Mouse (Mus musculus) thymus, adult 2 months (tissue): ENCODE measurements around the gene Wdr11.

Experiments
- CTCF ChIP-seq: fragments of 200-500 bp; IDR thresholded peaks from 2 replicates; pipeline ENCODE4 v1.5.1; 2012; ENCODE audit warnings: mild to moderate bottlenecking, control low read depth, low read length, moderate library complexity, borderline replicate concordance; ENCODE audit not compliant: control insufficient read depth, poor library complexity, insufficient read depth; ENCODE audit errors: extremely low read depth
- POLR2A ChIP-seq: fragments of 200-500 bp; IDR thresholded peaks from 2 replicates; pipeline ENCODE4 v1.6.1; 2012; ENCODE audit warnings: mild to moderate bottlenecking, low read length, control low read depth, moderate library complexity; ENCODE audit not compliant: control insufficient read depth, poor library complexity, insufficient read depth; ENCODE audit errors: extremely low read depth

DNA sequence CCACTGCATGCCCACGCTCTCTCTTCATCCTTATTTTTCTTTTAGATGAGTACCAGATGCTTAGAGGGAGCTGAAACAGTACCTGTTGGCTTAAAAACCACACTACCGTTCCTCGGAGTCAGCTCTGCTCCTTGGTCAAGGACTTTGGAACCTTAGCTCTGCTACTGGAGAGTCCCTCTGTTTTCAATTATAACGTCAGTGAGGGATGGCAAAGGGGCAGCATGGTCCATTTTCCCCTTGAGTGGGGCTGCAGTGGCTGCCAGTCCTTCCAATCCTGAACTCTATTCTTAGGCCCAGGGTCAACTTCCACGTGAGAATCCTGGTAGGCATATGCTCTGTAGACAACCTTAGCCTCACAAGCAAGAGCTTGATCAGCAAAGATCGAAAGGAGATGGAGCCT is 48.2 kb downstream of the Wdr11 start:
- TF ChIP-seq CTCF, result no peak
- no peak for TF ChIP-seq POLR2A
